Mouse (Mus musculus) NIH3T3 (cell line): ENCODE data around the gene Gm21860.
"Not testable (repeated sequence)": the region's sequence is repeated elsewhere in the genome, so short reads cannot be mapped to it uniquely, and the experiment has no call there.

Experiments used
- DNase-seq: peaks from one replicate; pipeline ENCODE4 v3.0.0-alpha.2; 2012; ENCODE audit warnings: low read depth

Gene Gm21860

GRCm38 (mm10) chrY:90754721-90755120, at the start of gene Gm21860:
Gene Gm21860, minus strand, starts transcription at chrY:90754821.
- DNase-seq: not testable (repeated sequence)

DNA sequence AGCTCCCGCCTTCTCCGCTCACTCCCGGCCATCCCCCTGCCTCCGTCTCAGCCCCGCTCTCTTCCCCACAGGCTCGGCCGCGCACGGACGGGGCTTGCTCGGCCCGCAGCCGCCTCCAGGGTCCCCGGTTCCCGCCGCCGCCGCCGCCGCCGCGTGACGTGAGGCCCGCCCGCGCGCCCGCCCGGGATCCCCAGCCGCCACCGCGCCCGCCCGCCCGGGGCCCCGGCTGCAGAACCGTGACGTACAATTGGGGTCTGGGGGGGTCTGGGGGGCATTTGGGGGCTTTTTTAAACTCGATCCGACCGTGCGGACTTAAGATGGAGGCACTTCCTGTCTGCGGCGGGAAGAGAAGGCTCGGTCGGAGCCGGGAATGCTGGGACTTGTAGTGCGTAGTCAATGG, 29.8 kb upstream of the Gm21860 start, which contains the start of gene Gm47283:
TSS of gene Gm47283 (plus strand) at position 301 of the 400 bp plus-strand sequence.
- not testable (repeated sequence) for DNase-seq

DNA sequence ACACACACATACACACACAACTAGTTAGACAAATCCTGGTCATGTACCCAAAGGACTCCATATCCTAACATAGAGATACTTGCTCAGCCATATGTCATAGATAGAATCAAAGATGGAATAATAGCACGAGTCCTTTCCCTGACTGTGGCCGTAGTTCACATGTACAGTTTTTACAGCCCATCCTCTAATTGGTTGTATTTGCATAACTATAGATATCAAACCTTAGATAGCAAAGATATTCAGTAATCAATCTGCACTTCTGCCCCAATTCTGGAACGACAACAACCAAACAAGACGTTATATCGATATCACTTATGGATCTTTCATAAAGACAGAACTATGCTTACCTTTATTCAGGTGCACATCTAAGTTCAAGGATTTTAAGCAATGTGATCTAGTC, 9.4 kb downstream of the Gm21860 start:
- DNase-seq: peak; percentile 23

- DNase-seq: peak; percentile 91
These were observed 10.1 kb downstream of the Gm21860 start for GRCm38 (mm10) chrY:90744381-90744981.

DNA sequence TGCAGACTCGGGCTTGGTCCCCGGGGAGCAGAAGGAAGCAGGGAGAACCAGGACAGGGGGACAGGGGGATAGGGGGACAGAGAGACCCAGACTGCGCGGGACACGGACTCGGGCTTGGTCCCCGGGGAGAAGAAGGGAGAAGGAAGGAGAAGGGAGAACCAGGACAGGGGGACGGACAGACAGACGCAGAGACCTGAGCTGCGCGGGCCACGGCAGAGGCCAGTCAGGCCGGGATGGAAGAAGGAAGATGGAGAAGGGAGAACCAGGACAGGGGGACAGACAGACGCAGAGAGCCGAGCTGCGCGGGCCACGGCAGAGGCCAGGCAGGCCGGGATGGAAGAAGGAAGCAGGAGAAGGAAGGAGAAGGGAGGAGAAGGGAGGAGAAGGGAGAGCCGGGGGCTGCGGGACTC, 10.8 kb downstream of the Gm21860 start:
- DNase-seq: peak; percentile 66

DNA sequence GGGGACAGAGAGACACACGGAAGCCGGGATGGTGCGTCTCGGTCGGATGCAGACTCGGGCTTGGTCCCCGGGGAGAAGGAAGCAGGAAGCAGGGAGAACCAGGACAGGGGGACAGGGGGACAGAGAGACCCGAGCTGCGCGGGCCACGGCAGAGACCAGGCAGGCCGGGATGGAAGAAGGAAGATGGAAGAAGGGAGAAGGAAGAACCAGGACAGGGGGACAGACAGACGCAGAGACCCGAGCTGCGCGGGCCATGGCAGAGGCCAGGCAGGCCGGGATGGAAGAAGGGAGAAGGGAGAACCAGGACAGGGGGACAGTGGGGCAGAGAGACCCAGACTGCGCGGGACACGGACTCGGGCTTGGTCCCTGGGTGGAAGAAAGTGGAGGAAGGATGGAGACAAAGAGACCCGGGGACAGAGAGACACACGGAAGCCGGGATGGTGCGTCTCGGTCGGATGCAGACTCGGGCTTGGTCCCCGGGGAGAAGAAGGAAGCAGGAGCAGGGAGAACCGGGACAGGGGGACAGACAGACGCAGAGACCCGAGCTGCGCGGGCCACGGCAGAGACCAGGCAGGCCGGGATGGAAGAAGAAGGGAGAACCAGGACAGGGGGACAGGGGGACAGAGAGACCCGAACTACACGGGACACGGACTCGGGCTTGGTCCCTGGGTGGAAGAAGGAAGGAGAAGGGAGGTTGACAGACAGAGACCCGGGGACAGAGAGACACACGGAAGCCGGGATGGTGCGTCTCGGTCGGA, 11.4 kb downstream of the Gm21860 start:
- DNase-seq: peak; percentile 78

- DNase-seq: peak; percentile 86
These were observed 12.2 kb downstream of the Gm21860 start for GRCm38 (mm10) chrY:90742261-90743052.

DNA sequence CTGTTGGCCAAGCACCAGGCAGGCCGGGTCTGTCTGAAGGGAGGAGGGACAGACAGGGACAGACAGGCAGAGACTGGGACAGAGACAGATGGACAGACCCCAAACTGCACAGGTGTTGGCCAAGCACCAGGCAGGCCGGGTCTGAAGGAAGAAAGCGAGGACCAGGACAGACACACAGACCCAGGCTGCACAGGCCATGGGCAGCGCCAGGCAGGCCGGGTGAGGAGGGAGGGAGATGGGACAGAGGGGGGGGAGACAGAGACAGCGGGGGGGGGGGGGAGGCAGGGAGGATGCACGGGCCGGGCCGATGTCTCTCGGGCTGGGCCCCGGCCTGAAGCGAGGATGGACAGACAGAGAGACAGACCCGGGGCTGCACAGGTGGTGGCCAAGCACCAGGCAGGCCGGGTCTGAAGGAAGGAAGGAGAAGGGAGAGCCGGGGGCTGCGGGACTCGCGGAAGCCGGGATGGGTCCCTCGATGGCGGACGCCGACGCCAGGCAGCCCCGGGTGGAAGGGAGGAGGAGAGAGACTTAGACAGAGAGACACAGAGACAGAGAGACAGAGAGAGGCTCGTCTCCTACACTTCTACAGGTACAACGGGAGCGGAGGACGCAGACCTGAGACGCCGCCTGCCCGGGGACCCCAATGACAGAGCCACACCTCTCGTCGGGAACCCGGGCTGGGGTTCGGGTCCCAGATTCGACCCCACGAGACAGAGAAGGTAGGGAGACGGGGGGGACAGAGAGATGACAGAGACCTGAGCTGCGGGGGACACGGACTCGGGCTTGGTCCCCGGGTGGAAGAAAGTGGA, 13.0 kb downstream of the Gm21860 start:
- DNase-seq: peak; percentile 83

- DNase-seq: peak; percentile 86
These were observed 13.6 kb downstream of the Gm21860 start for GRCm38 (mm10) chrY:90741006-90741405.

- peak; percentile 90 for DNase-seq
These were observed 14.5 kb downstream of the Gm21860 start for GRCm38 (mm10) chrY:90740013-90740561.

DNA sequence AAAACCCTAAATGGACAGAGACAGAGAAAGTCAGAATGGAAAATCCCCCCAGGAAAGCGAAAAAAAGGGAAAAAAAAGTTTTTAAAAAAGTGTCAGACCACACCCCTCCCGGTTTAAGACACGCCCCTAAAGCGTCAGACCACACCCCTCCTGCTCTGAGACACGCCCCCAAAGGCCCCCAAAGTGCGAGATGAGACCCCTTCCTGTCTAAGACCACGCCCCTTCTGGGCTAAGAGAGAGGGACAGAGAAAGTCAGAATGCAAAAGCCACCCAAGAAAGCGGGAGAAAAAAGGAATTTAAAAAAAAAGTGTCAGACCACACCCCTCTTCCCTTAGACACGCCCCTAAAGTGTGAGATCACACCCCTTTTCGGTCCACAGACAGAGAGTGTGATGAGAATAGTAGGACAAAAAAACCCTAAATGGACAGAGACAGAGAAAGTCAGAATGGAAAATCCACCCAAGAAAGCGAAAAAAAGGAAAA, 15.0 kb downstream of the Gm21860 start:
- DNase-seq: peak; percentile 79

GRCm38 (mm10) chrY:90738841-90739530, 15.6 kb downstream of the Gm21860 start:
- DNase-seq: peak; percentile 79

GRCm38 (mm10) chrY:90738431-90738680, 16.3 kb downstream of the Gm21860 start:
- DNase-seq: no peak

GRCm38 (mm10) chrY:90737606-90738430, 16.8 kb downstream of the Gm21860 start:
- peak; percentile 20 for DNase-seq

DNA sequence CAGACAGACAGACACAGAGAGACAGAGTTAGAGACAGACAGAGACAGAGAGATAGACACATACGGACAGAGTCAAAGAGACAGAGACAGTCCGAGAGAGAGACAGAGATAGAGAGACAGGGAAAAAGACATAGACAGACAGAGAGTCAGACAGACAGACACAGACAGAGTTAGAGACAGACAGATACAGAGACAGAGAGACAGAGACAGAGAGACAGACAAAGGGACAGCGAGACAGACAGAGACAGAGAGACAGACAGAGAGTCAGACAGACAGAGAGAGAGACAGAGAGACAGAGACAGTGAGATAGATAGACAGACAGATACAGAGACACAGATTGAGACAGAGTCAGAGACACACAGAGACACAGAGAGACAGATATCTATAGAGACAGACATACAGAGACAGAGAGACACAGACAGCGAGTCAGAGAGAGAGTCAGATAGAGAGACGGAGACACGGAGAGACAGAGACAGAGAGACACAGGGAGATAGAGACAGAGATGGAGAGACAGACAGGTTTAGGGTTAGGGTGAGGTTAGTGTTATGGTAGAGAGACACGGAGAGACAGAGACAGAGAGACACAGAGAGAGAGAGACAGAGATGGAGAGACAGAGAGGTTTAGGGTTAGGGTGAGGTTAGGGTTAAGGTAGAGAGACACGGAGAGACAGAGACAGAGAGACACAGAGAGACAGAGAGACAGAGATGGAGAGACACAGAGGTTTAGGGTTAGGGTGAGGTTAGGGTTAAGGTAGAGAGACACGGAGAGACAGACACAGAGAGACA, 18.2 kb downstream of the Gm21860 start:
- DNase-seq: peak; percentile 41

GRCm38 (mm10) chrY:90735181-90735895, 19.3 kb downstream of the Gm21860 start:
- DNase-seq: peak; percentile 42

- DNase-seq: peak; percentile 95
These were observed 20.3 kb downstream of the Gm21860 start for GRCm38 (mm10) chrY:90734334-90734696.

- peak; percentile 20 for DNase-seq
These were observed 20.8 kb downstream of the Gm21860 start for GRCm38 (mm10) chrY:90733656-90734333.
